Mouse (Mus musculus): ENCODE measurements around the gene Jagn1. TPM values are rescaled to one million over a fixed set of nuclear protein-coding genes. Genes with fewer than 3 reads are reported as not detected.

Jagn1 gene
- 58.5 and 61.1 TPM in 2 replicates for polyA plus RNA-seq (2016; fragmentation: Nextera tagmentation; extraction: Ambion mirVana)

DNA sequence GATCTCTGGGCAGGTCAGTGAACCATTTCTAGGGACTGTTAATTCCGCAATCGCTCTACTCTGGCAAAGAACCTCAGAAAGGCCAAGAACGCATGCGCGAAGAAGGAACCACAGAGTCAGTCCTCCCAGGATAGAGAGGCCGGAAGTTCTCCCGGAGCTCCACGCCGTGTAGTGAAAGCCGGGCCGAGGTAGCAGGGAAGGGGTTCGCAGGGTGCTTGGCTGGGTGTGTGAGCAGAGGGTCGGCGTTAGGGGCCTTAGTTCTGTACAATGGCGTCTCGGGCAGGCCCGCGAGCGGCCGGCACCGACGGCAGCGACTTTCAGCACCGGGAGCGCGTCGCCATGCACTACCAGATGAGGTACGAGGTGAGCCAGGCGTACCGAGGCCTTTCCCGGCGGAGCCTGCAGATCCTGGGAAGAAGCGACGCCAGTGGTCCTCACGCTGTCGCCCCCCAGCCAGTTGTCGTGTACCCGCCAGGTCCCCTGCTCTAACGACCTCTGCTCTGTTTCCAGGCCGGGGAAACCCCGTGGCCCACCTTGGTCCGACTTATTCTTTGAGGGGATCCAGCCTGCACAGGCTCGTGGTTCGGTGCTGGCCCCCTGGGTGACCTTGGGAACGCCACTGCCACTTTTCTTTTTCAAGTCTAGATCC, at the start of gene Jagn1:
Gene Jagn1 (plus strand): TSS at position 128 of the 649 bp plus-strand sequence.
- WGBS = 1% methylated on average over 45 of the region's 45 CpGs

DNA sequence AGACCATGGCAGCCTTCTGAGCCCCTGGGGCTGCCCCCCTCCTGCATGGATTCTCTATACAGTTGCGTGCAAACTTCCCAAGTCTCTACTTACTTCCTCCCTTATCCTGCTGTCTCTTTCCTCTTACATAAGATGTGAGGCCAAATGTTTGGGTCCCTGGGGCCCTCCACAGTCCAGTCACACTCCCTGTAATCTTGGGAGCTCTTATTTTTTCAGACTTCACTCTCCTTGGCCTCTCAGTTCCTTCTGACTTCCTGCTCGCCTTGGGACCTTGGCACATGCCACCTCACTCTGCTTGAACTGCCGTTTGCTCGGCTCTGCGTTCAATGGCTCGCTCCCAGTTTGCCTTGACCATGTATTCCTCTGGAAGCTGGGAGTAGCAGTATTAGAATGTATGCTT, 48.4 kb upstream of the Jagn1 start:
- WGBS = 82% methylated on average over 6 of the region's 6 CpGs
- no peak overlapping the region for H3K9ac ChIP-seq
- H3K27me3 ChIP-seq (replicated peaks) = no peaks in the 10 kb centered on the region
- no peak overlapping the region for H3K4me3 ChIP-seq
- H3K9me3 ChIP-seq (replicated peaks) = no peaks in the 10 kb centered on the region
- no peak overlapping the region for H3K4me2 ChIP-seq
- peaks cover 19% of the 10 kb centered on the region for H3K4me1 ChIP-seq (replicated peaks)
- ATAC-seq (ENCODE audit: insufficient number of reproducible peaks, low FRiP score) = no peak
- H3K36me3 ChIP-seq = peaks cover 29% of the 10 kb centered on the region
- H3K27ac ChIP-seq (ENCODE audit: poor library complexity, severe bottlenecking) = no peak overlapping the region

More for the DNA sequence above, at the start of gene Jagn1:
- H3K36me3 ChIP-seq = peaks cover 18% of the 10 kb centered on the region
- ATAC-seq (ENCODE audit: insufficient number of reproducible peaks, low FRiP score) = peak; percentile 91
- peak within 1 kb of the TSS; percentile 89 for H3K4me2 ChIP-seq
- H3K27me3 ChIP-seq (replicated peaks) = no peaks in the 10 kb centered on the region
- H3K9ac ChIP-seq = peak within 1 kb of the TSS; percentile 89
- H3K4me3 ChIP-seq = peak within 1 kb of the TSS; percentile 78
- 0 out of 2 replicates have a peak within 1 kb of the TSS, but pooled peaks have one; percentile 23 for H3K27ac ChIP-seq (ENCODE audit: poor library complexity, severe bottlenecking)
- no peaks in the 10 kb centered on the region for H3K9me3 ChIP-seq (replicated peaks)
- H3K4me1 ChIP-seq (replicated peaks) = peaks cover 11% of the 10 kb centered on the region

DNA sequence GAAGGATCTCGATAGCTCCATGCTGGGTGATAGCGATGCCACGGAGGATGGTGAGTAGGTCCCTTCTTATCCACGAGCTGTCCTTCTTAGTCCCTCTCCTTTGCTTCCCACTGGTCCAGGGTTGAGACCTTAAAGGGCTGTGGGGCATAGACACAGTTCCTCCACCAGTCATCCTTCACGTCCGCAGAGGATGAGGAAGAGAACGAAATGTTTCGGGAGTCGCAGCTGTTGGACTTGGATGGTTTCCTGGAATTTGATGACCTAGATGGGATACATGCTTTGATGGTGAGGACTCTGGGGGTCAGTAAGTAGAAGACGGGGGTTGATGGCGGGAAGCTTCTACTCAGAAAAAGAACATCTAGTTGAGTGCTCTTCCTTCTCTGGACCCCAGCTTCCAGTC, 47.6 kb upstream of the Jagn1 start:
- Histone ChIP-seq H3K9ac (no peak overlapping the region), H3K4me2 (no peak overlapping the region), H3K4me3 (no peak overlapping the region), H3K36me3 (peaks cover 21% of the 10 kb centered on the region), H3K27ac (ENCODE audit: poor library complexity, severe bottlenecking) (no peak overlapping the region), H3K9me3 (replicated peaks) (no peaks in the 10 kb centered on the region), H3K4me1 (replicated peaks) (peaks cover 19% of the 10 kb centered on the region), H3K27me3 (replicated peaks) (no peaks in the 10 kb centered on the region)
- 92% methylated on average over 11 of the region's 11 CpGs for WGBS
- ATAC-seq (ENCODE audit: insufficient number of reproducible peaks, low FRiP score) = no peak

DNA sequence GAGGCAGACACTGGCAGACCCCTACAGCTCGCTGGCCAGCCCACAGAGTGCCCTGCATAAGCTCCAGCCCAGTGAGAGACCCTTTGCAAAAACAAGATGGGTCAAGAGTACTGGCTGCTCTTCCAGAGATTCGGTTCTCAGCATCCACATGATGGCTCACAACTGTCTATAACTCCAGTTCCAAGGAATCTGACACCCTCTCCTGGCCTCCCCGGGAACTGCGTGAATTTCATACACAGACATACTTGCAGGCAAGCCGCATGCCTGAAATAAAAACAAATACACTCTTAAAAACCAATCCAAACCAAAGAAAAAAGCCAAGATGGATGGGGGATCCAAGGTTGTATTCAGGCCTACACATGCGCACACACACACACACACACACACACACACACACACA, 46.9 kb upstream of the Jagn1 start:
- Histone ChIP-seq H3K27ac (ENCODE audit: poor library complexity, severe bottlenecking) (no peak overlapping the region), H3K4me3 (no peak overlapping the region), H3K4me2 (no peak overlapping the region), H3K9me3 (replicated peaks) (no peaks in the 10 kb centered on the region), H3K36me3 (peaks cover 14% of the 10 kb centered on the region), H3K27me3 (replicated peaks) (no peaks in the 10 kb centered on the region), H3K9ac (no peak overlapping the region), H3K4me1 (replicated peaks) (peaks cover 19% of the 10 kb centered on the region)
- 88% methylated on average over 6 of the region's 6 CpGs for whole genome bisulfite sequencing
- ATAC-seq (ENCODE audit: insufficient number of reproducible peaks, low FRiP score) = no peak

DNA sequence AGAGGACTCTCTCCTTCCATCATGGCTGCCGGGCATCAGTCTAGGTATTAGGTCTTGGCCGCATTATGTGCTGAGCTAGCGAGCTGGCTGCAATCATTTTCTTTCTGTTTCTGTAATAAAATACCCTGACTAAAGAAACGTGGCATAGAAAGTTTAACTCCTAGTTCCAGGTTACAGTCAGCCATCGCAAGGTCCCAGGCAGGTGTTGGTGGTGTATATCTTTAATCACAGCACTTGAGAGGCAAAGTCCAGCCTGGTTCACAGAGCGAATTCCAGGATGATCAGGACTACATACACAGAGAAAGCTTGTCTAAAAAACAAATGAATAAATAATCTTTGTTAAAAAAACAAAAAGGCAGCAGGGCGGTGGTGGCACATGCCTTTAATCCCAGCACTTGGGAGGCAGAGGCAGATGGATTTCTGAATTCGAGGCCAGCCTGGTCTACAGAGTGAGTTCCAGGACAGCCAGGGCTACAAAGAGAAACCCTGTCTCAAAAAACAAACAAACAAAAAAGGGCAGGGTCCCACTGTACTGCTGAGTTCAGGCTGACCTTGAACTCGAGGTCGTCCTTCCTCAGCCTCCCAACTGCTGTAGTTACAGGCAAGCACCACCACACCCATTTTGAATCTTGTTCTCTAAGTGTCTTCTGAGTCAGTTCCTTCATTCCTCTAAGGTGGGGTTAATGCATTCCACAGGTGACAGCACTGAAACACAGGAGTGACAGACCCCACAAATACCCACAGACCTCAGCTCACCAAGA, 45.9 kb upstream of the Jagn1 start:
- Histone ChIP-seq H3K9ac (no peak overlapping the region), H3K27ac (ENCODE audit: poor library complexity, severe bottlenecking) (no peak overlapping the region), H3K9me3 (replicated peaks) (no peaks in the 10 kb centered on the region), H3K36me3 (peaks cover 15% of the 10 kb centered on the region), H3K4me3 (no peak overlapping the region), H3K4me2 (no peak overlapping the region), H3K4me1 (replicated peaks) (peaks cover 19% of the 10 kb centered on the region), H3K27me3 (replicated peaks) (no peaks in the 10 kb centered on the region)
- no peak for ATAC-seq (ENCODE audit: insufficient number of reproducible peaks, low FRiP score)
- WGBS = 80% methylated on average over 10 of the region's 10 CpGs

DNA sequence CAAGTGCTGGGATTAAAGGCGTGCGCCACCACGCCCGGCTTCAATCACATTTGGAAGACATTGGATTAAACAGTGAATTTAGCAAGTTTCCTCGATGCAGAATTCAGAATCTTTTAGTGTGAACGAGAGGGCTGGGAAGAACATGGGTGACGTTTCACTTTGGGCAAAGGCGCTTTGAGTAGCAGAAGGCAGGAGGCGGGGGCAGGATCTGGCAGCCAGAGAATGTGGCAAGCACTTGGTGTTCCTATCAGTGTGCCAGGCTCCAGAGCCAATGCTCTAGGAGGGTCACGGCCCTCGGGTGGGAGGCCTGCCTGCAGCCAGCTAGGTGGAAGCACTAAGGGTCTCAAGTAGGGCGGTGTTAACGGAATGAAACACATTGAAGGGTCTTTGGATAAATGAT, 40.3 kb upstream of the Jagn1 start:
- Histone ChIP-seq H3K27ac (ENCODE audit: poor library complexity, severe bottlenecking) (no peak overlapping the region), H3K4me1 (replicated peaks) (no peaks in the 10 kb centered on the region), H3K27me3 (replicated peaks) (no peaks in the 10 kb centered on the region), H3K9ac (no peak overlapping the region), H3K4me2 (no peak overlapping the region), H3K4me3 (no peak overlapping the region), H3K9me3 (replicated peaks) (no peaks in the 10 kb centered on the region), H3K36me3 (peaks cover 10% of the 10 kb centered on the region; the same call in 1 of the 2 replicates)
- ATAC-seq (ENCODE audit: insufficient number of reproducible peaks, low FRiP score) = no peak
- 85% methylated on average over 13 of the region's 13 CpGs for WGBS

DNA sequence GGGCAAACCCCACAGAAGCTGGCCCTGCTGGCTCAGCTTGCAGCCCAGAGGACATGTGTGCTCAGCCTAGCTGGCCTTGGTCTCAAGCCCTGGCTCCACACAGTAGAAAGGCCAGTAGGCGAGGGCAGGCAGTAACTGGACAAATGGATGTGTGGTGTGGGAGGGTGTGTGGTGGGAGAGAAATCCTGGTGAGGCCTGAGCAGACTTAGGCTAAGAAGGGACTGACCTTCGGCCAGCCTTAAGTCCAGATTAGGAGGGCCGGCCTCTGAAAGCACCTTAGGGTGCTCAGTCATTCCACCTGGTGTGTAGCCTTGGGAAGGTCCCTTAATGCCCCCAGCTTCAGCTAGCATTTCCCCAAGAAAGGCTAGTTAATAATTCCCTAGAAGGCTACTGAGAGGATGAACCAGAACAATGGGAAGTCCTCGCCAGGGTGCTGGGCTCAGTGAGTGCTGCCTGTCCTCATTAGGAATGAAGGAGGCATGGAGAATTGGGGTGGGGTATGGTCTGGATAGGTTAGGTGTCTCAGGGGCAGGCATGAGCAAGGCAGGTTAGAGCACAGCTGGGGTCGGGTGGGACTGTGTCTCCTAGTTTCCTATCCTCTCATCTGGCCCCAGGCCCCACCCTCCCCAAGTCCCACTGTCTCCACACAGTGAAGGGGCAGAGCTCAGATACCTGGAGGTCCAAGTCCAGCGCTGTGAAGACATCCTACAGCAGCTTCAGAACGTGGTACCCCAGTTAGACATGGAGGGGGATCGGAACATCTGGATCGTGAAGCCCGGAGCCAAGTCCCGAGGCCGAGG, 37.5 kb upstream of the Jagn1 start:
- peaks cover 14% of the 10 kb centered on the region; the same call in 1 of the 2 replicates for H3K36me3 ChIP-seq
- 70% methylated on average over 12 of the region's 12 CpGs for WGBS
- peak; percentile 13; the same call in 1 of the 2 replicates for ATAC-seq (ENCODE audit: insufficient number of reproducible peaks, low FRiP score)
- no peak overlapping the region for H3K9ac ChIP-seq
- no peaks in the 10 kb centered on the region for H3K4me1 ChIP-seq (replicated peaks)
- no peak overlapping the region for H3K4me2 ChIP-seq
- no peaks in the 10 kb centered on the region for H3K27me3 ChIP-seq (replicated peaks)
- H3K27ac ChIP-seq (ENCODE audit: poor library complexity, severe bottlenecking) = no peak overlapping the region
- H3K4me3 ChIP-seq = no peak overlapping the region
- H3K9me3 ChIP-seq (replicated peaks) = no peaks in the 10 kb centered on the region

DNA sequence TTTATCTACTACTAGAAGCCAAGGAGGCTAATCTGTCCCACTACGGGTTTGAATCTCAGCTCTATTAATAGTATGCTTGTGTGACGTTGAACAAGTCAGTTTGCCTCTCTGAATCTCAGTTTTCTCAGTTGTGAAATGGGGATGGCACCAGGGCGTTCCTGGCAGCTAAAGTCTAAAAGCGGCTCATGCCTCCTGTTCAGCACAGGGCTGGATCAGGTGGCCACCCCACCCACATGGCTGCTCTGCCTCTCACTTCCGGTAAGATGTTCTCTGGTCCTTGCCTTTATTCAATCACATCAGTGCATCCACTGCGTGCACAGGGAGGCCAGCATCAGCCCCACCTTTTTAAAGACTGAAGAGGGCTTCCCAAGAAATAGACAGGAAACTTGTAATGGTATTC, 36.9 kb upstream of the Jagn1 start:
- no peaks in the 10 kb centered on the region for H3K4me1 ChIP-seq (replicated peaks)
- no peak overlapping the region for H3K27ac ChIP-seq (ENCODE audit: poor library complexity, severe bottlenecking)
- no peak overlapping the region for H3K4me3 ChIP-seq
- H3K9me3 ChIP-seq (replicated peaks) = no peaks in the 10 kb centered on the region
- 71% methylated on average over 6 of the region's 6 CpGs for WGBS
- no peak for ATAC-seq (ENCODE audit: insufficient number of reproducible peaks, low FRiP score)
- H3K9ac ChIP-seq = no peak overlapping the region
- no peak overlapping the region for H3K4me2 ChIP-seq
- no peaks in the 10 kb centered on the region for H3K27me3 ChIP-seq (replicated peaks)
- peaks cover 14% of the 10 kb centered on the region; the same call in 1 of the 2 replicates for H3K36me3 ChIP-seq

DNA sequence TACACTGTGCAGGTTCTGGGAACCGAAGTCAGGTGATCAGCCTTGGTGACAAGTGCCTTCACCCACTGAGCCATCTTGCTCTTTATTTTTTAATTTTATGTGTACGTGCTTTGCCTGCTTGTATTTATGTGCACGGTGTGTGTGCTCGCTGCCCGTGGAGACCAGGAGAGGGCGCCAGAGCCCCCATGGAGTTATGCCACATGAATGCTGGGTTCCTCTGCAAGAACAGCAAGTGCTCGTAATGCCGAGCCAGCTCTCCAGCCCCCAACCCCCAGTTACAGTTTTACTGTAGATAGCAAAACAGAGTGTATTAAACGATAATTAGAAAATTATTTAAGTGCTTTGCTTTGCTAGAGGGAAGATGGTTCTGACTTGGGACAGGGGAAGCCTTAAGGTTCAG, 35.7 kb upstream of the Jagn1 start:
- WGBS = 71% methylated on average over 9 of the region's 9 CpGs
- no peak for ATAC-seq (ENCODE audit: insufficient number of reproducible peaks, low FRiP score)

DNA sequence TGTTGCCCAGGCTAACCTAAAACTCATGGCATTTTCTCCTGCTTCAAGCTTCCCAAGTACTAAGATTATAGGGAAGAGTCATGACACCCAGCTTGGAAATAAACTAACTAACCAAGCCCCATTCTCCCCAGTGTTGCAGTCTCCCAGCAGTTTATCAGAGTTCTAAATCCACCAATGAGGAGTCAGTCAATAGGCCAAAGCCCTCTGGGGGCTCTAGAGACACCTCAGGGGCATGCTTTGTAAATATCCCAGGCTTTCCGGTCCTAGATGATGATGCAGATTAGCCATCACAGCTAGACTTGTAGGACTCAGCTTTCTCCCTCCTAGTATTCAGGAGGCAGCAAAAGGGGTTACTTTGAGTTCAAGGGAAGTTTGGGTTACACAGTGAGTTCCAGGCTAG, 32.4 kb upstream of the Jagn1 start:
- Histone ChIP-seq H3K9ac (no peak overlapping the region), H3K4me3 (no peak overlapping the region), H3K4me2 (no peak overlapping the region), H3K9me3 (replicated peaks) (no peaks in the 10 kb centered on the region), H3K27ac (ENCODE audit: poor library complexity, severe bottlenecking) (no peak overlapping the region), H3K27me3 (replicated peaks) (no peaks in the 10 kb centered on the region), H3K36me3 (peaks cover 15% of the 10 kb centered on the region; the same call in 1 of the 2 replicates), H3K4me1 (replicated peaks) (no peaks in the 10 kb centered on the region)
- no peak for ATAC-seq (ENCODE audit: insufficient number of reproducible peaks, low FRiP score)
- 69% methylated on average over 1 of the region's 1 CpGs for WGBS

More for the DNA sequence above, 35.7 kb upstream of the Jagn1 start:
- Histone ChIP-seq H3K27ac (ENCODE audit: poor library complexity, severe bottlenecking) (no peak overlapping the region), H3K36me3 (peaks cover 8% of the 10 kb centered on the region; the same call in 1 of the 2 replicates), H3K9me3 (replicated peaks) (no peaks in the 10 kb centered on the region), H3K27me3 (replicated peaks) (no peaks in the 10 kb centered on the region), H3K9ac (no peak overlapping the region), H3K4me1 (replicated peaks) (no peaks in the 10 kb centered on the region), H3K4me3 (no peak overlapping the region), H3K4me2 (no peak overlapping the region)

DNA sequence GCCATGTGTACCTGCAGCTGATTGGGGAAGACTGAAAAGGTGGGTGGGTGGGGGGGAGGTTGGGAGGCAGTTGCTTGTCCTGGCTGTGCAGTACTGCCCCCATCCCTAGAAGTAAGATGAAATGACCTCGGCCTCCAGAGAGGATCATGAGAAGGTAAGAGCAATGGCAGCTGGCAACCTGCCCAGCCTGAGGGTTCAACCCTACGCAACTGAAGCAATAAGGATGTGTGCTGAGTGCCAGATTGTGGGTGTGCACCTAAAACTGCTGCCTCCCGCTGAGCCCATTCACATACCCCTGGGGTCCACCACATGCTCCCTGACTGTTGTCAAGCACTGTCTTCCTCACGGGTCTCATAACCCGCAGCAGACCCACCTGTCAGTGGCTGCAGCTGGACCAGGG, 26.0 kb upstream of the Jagn1 start:
- no peak for ATAC-seq (ENCODE audit: insufficient number of reproducible peaks, low FRiP score)
- Histone ChIP-seq H3K9me3 (replicated peaks) (no peaks in the 10 kb centered on the region), H3K4me3 (no peak overlapping the region), H3K4me1 (replicated peaks) (peaks cover 11% of the 10 kb centered on the region), H3K27ac (ENCODE audit: poor library complexity, severe bottlenecking) (no peak overlapping the region), H3K9ac (no peak overlapping the region), H3K4me2 (no peak overlapping the region), H3K36me3 (peaks cover 14% of the 10 kb centered on the region; the same call in 1 of the 2 replicates), H3K27me3 (replicated peaks) (no peaks in the 10 kb centered on the region)
- 79% methylated on average over 5 of the region's 5 CpGs for WGBS

Data from heart, embryonic 12.5 days (tissue).